Mouse (Mus musculus) embryonic facial prominence, embryonic 12.5 days (tissue): Measurements from ENCODE around the gene Sema7a. TPM values are rescaled to one million over a fixed set of nuclear protein-coding genes. Genes with fewer than 3 reads are reported as not detected.

Source experiments
- ATAC-seq: fragments of 200-750 bp; cut with Nextera tagmentation; 2 replicates; pipeline ENCODE4 v1.8.0; 2017; ENCODE audit not compliant: insufficient number of reproducible peaks, insufficient read depth, low FRiP score, low TSS enrichment
- H3K27ac ChIP-seq: fragments of 300-500 bp; sonication (generic); 2 replicates; pipeline ENCODE4 v1.5.1; 2016; ENCODE audit warnings: mild to moderate bottlenecking
- H3K27me3 ChIP-seq: fragments of 300-500 bp; sonication (generic); 2 replicates; pipeline ENCODE4 v1.6.1; 2016; ENCODE audit warnings: mild to moderate bottlenecking, moderate library complexity
- H3K36me3 ChIP-seq: fragments of 300-500 bp; sonication (generic); 2 replicates; pipeline ENCODE4 v1.6.1; 2016; ENCODE audit warnings: mild to moderate bottlenecking
- H3K4me1 ChIP-seq: fragments of 300-500 bp; sonication (generic); 2 replicates; pipeline ENCODE4 v1.6.1; 2016
- H3K4me2 ChIP-seq: fragments of 300-500 bp; sonication (generic); replicated peaks from 2 replicates; pipeline ENCODE4 v1.6.1; 2016; ENCODE audit warnings: mild to moderate bottlenecking, moderate library complexity
- H3K4me3 ChIP-seq: fragments of 300-500 bp; sonication (generic); 2 replicates; pipeline ENCODE4 v1.5.1; 2016; ENCODE audit warnings: mild to moderate bottlenecking
- H3K9ac ChIP-seq: fragments of 300-500 bp; sonication (generic); 2 replicates; pipeline ENCODE4 v1.6.1; 2016; ENCODE audit warnings: mild to moderate bottlenecking, moderate library complexity
- H3K9me3 ChIP-seq: fragments of 300-500 bp; sonication (generic); 2 replicates; pipeline ENCODE4 v1.6.1; 2016; ENCODE audit warnings: mild to moderate bottlenecking, moderate library complexity
- WGBS: fragments of 180-500 bp; shearing (Covaris S2); methylation state at CpG from one replicate; pipeline ENCODE4 v1.1.7; 2016; 5-methylcytosine and 5-hydroxymethylcytosine counted together
- polyA plus RNA-seq: library from polyadenylated mRNA; unstranded; fragments of >200 nt; fragmentation: Nextera tagmentation; extraction: Ambion mirVana; gene quantifications from 2 replicates; pipeline ENCODE4 v1.2.1, GENCODE M21; 2016

The Sema7a gene
- polyA plus RNA-seq, 1 experiment from 2014 or later = 0.45 TPM

- Histone ChIP-seq H3K4me1 (no peaks in the 10 kb centered on the region), H3K9ac (no peak overlapping the region), H3K27me3 (no peaks in the 10 kb centered on the region), H3K4me2 (no peak overlapping the region), H3K9me3 (no peaks in the 10 kb centered on the region), H3K36me3 (no peaks in the 10 kb centered on the region), H3K4me3 (no peak overlapping the region), H3K27ac (no peak overlapping the region)
- 78% methylated on average over 5 of the region's 5 CpGs for WGBS
- ATAC-seq = no peak
Observed at GRCm38 (mm10) chr9:57963998-57964395, 24.1 kb downstream of the Sema7a start.

GRCm38 (mm10) chr9:57964528-57965250 is 24.8 kb downstream of the Sema7a start:
- H3K4me3 ChIP-seq = no peak overlapping the region
- H3K4me1 ChIP-seq = 0 out of 2 replicates have a peak, but pooled peaks cover under 1% of the 10 kb centered on the region

GRCm38 (mm10) chr9:57965281-57966185 is 25.6 kb downstream of the Sema7a start:
- H3K4me1 ChIP-seq = 0 out of 2 replicates have a peak, but pooled peaks cover 5% of the 10 kb centered on the region
- no peak for ATAC-seq
- H3K27me3 ChIP-seq = no peaks in the 10 kb centered on the region
- H3K27ac ChIP-seq = no peak overlapping the region
- no peaks in the 10 kb centered on the region for H3K36me3 ChIP-seq
- no peaks in the 10 kb centered on the region for H3K9me3 ChIP-seq
- H3K4me3 ChIP-seq = no peak overlapping the region
- no peak overlapping the region for H3K9ac ChIP-seq
- 71% methylated on average over 12 of the region's 12 CpGs for WGBS
- H3K4me2 ChIP-seq = no peak overlapping the region

More at GRCm38 (mm10) chr9:57964528-57965250, 24.8 kb downstream of the Sema7a start:
- H3K9me3 ChIP-seq = no peaks in the 10 kb centered on the region
- no peaks in the 10 kb centered on the region for H3K36me3 ChIP-seq
- ATAC-seq = no peak
- no peak overlapping the region for H3K27ac ChIP-seq
- WGBS = 74% methylated on average over 6 of the region's 6 CpGs
- no peak overlapping the region for H3K4me2 ChIP-seq
- no peak overlapping the region for H3K9ac ChIP-seq
- no peaks in the 10 kb centered on the region for H3K27me3 ChIP-seq

- Histone ChIP-seq H3K9me3 (no peaks in the 10 kb centered on the region), H3K4me1 (peaks cover 13% of the 10 kb centered on the region), H3K9ac (no peak overlapping the region), H3K36me3 (no peaks in the 10 kb centered on the region), H3K4me2 (no peak overlapping the region), H3K27me3 (0 out of 2 replicates have a peak, but pooled peaks cover 3% of the 10 kb centered on the region), H3K27ac (no peak overlapping the region), H3K4me3 (no peak overlapping the region)
- WGBS = 73% methylated on average over 14 of the region's 14 CpGs
- ATAC-seq = no peak
Observed at GRCm38 (mm10) chr9:57967237-57967960, 27.5 kb downstream of the Sema7a start.

GRCm38 (mm10) chr9:57968166-57968771 is 28.4 kb downstream of the Sema7a start:
- no peak overlapping the region for H3K4me3 ChIP-seq
- no peaks in the 10 kb centered on the region for H3K36me3 ChIP-seq
- H3K27ac ChIP-seq = no peak overlapping the region
- H3K9me3 ChIP-seq = no peaks in the 10 kb centered on the region
- no peak overlapping the region for H3K9ac ChIP-seq
- H3K4me2 ChIP-seq = no peak overlapping the region
- H3K4me1 ChIP-seq = peaks cover 22% of the 10 kb centered on the region
- no peak for ATAC-seq
- 89% methylated on average over 9 of the region's 9 CpGs for WGBS
- 0 out of 2 replicates have a peak, but pooled peaks cover 3% of the 10 kb centered on the region for H3K27me3 ChIP-seq

- no peak overlapping the region for H3K9ac ChIP-seq
- H3K9me3 ChIP-seq = no peaks in the 10 kb centered on the region
- no peak overlapping the region for H3K4me2 ChIP-seq
- H3K4me3 ChIP-seq = no peak overlapping the region
- H3K36me3 ChIP-seq = no peaks in the 10 kb centered on the region
- peaks cover 25% of the 10 kb centered on the region for H3K4me1 ChIP-seq
- no peak overlapping the region for H3K27ac ChIP-seq
- H3K27me3 ChIP-seq = 0 out of 2 replicates have a peak, but pooled peaks cover 3% of the 10 kb centered on the region
- no peak for ATAC-seq
- 89% methylated on average over 8 of the region's 8 CpGs for WGBS
Observed at GRCm38 (mm10) chr9:57968783-57969542, 29.1 kb downstream of the Sema7a start.

GRCm38 (mm10) chr9:57969736-57970495 is 30.0 kb downstream of the Sema7a start:
- H3K9me3 ChIP-seq = no peaks in the 10 kb centered on the region
- H3K4me3 ChIP-seq = no peak overlapping the region
- no peak overlapping the region for H3K27ac ChIP-seq
- H3K36me3 ChIP-seq = no peaks in the 10 kb centered on the region
- H3K4me1 ChIP-seq = peaks cover 25% of the 10 kb centered on the region
- H3K4me2 ChIP-seq = no peak overlapping the region
- H3K27me3 ChIP-seq = 0 out of 2 replicates have a peak, but pooled peaks cover 3% of the 10 kb centered on the region
- 68% methylated on average over 11 of the region's 11 CpGs for WGBS
- no peak overlapping the region for H3K9ac ChIP-seq
- no peak for ATAC-seq

- Histone ChIP-seq H3K36me3 (no peaks in the 10 kb centered on the region), H3K9me3 (no peaks in the 10 kb centered on the region), H3K4me2 (no peak overlapping the region), H3K4me3 (no peak overlapping the region), H3K27me3 (0 out of 2 replicates have a peak, but pooled peaks cover 3% of the 10 kb centered on the region), H3K27ac (0 out of 2 replicates have a peak overlapping the region, but pooled peaks have one; percentile 6), H3K9ac (no peak overlapping the region), H3K4me1 (peaks cover 25% of the 10 kb centered on the region)
- 89% methylated on average over 5 of the region's 5 CpGs for WGBS
- ATAC-seq = no peak
Observed at GRCm38 (mm10) chr9:57971413-57971812, 31.5 kb downstream of the Sema7a start.

GRCm38 (mm10) chr9:57972141-57972591 is 32.3 kb downstream of the Sema7a start:
- 0 out of 2 replicates have a peak, but pooled peaks cover 3% of the 10 kb centered on the region for H3K27me3 ChIP-seq
- H3K4me1 ChIP-seq = peaks cover 25% of the 10 kb centered on the region
- WGBS = 55% methylated on average over 9 of the region's 9 CpGs
- H3K36me3 ChIP-seq = no peaks in the 10 kb centered on the region
- no peaks in the 10 kb centered on the region for H3K9me3 ChIP-seq
- peak overlapping the region; percentile 69; the same call in 1 of the 2 replicates for H3K27ac ChIP-seq
- H3K9ac ChIP-seq = no peak overlapping the region
- no peak overlapping the region for H3K4me2 ChIP-seq
- ATAC-seq = no peak
- no peak overlapping the region for H3K4me3 ChIP-seq
